In genomic region chr16:13159927-13160644, GRCm38 (mm10) we compare ENCODE assay signal across 8 mouse cellular contexts. TPM values are rescaled to one million over a fixed set of nuclear protein-coding genes. Genes with fewer than 3 reads are reported as not detected.
A peak's percentile ranks its signal among the peaks of the same experiment; 100 is the strongest.
DNase-seq lines count a peak whose midpoint lies in the region; ATAC-seq and TF ChIP-seq lines count a peak whose summit lies in the region.

No protein-coding gene starts in this region.

- TF ChIP-seq POLR2A in cortical plate, adult 2 months (IDR thresholded peaks at IDR 0.05; ENCODE audit: extremely low read depth, insufficient read depth, low read length) = no peak

- peak overlapping the region; percentile 4; the same call in 1 of the 2 replicates for H3K4me3 ChIP-seq in cortical plate, adult 2 months (ENCODE audit: insufficient read depth, low read length)

- peak; percentile 97 for TF ChIP-seq CTCF in cortical plate, adult 2 months (IDR thresholded peaks at IDR 0.05; ENCODE audit: extremely low read depth, insufficient read depth, low read length)

- no peak overlapping the region for H3K27ac ChIP-seq in cortical plate, adult 2 months (ENCODE audit: insufficient read depth, low read length)

- peaks cover 5% of the 10 kb centered on the region for H3K4me1 ChIP-seq in cortical plate, adult 2 months (ENCODE audit: control insufficient read depth, insufficient read depth, low read length)

- ATAC-seq in megakaryocyte progenitor cell, adult 5-6 weeks (replicated peaks; ENCODE audit: poor library complexity) = peak; percentile 94

- DNase-seq in ZHBTc4 (ENCODE audit: low read depth, low spot score) = peak; percentile 98
- DNase-seq in gastrocnemius, postnatal 10 days = peak; percentile 92
- peak; percentile 92 for DNase-seq in induced T-regulatory cell, adult 2 months (ENCODE audit: low read depth)
- DNase-seq in left cerebral cortex, adult 9 months (ENCODE audit: low spot score in 2 of 2) = peak; percentile 85 to 97
- peak; percentile 94 for DNase-seq in right cerebral cortex, postnatal 14 days
- peak; percentile 87 to 92 for DNase-seq in urinary bladder, postnatal 36 days (ENCODE audit: low spot score in 2 of 2)

RNA-seq across cellular contexts. Expression of gene Ercc4, which starts 50.6 kb away (rescaled TPM):
- 19.9 and 20.1 TPM in 2 replicates for polyA plus RNA-seq in cortical plate, adult 2 months (2012; rRNA removed)
- 1 to 10 TPM; 7.0 to 8.4 TPM for total RNA-seq in gastrocnemius, postnatal 10 days (2021)
- total RNA-seq in megakaryocyte progenitor cell, adult 5-6 weeks (2015) = 9.2 and 11.8 TPM in 2 replicates
- 8.7 and 12.9 TPM in 2 replicates for total RNA-seq in megakaryocyte progenitor cell, adult 5-6 weeks (2017)
